Mouse (Mus musculus) megakaryocyte, adult 5-6 weeks (primary cell): ENCODE data around the gene Nfasc. TPM values are rescaled to one million over a fixed set of nuclear protein-coding genes. Genes with fewer than 3 reads are reported as not detected.

Experiments used
- total RNA-seq, 2 experiments: library from RNA; stranded (forward) in 1 of 2; stranded (reverse) in 1 of 2; fragments of 153-499, 151-499 nt in 1 of 2; fragments of 221-1000, 200-1000 nt in 1 of 2; gene quantifications; 2 replicates each; pipeline versions ENCODE4 v1.2.3 to v1.2.4; 2015 to 2017

The Nfasc gene
- total RNA-seq, 2 experiments from 2014 or later: not detected

Other genes starting within 250 kb of the Nfasc start
- 4.9 and 5.4 TPM in 2 replicates for gene Tmem81, start 235.6 kb downstream of the Nfasc start, total RNA-seq (2015)
- 4.8 and 5.9 TPM in 2 replicates for gene Tmem81, start 235.6 kb downstream of the Nfasc start, total RNA-seq (2017)
- not detected in 2 replicates for gene Cntn2, start 198.5 kb downstream of the Nfasc start, total RNA-seq (2015)
- not detected in 2 replicates for gene Cntn2, start 198.5 kb downstream of the Nfasc start, total RNA-seq (2017)
- gene Lrrn2, start 138.5 kb upstream of the Nfasc start, total RNA-seq (2015): 0.07 TPM in 1 of 2 replicates, not detected in the other
- gene Lrrn2, start 138.5 kb upstream of the Nfasc start, total RNA-seq (2017): not detected in 2 replicates